Mouse (Mus musculus) lung, postnatal 0 days (tissue): ENCODE measurements around the gene Acsbg2.

ENCODE experiments used
- CTCF ChIP-seq: IDR thresholded peaks from 2 replicates; pipeline ENCODE4 v1.5.1; 2016; ENCODE audit warnings: antibody characterized with exemption, mild to moderate bottlenecking
- EP300 ChIP-seq: IDR thresholded peaks from 2 replicates; pipeline ENCODE4 v1.6.1; 2016; ENCODE audit warnings: antibody characterized with exemption, mild to moderate bottlenecking, control low read depth

- TF ChIP-seq CTCF (no peak), EP300 (no peak)
Measured at GRCm38 (mm10) chr17:56855421-56855820, 18.8 kb downstream of the Acsbg2 start.
